Mouse (Mus musculus) kidney, embryonic 15.5 days (tissue): Measurements from ENCODE around the gene Midn. TPM values are rescaled to one million over a fixed set of nuclear protein-coding genes. Genes with fewer than 3 reads are reported as not detected.

Experiments used
- ATAC-seq: fragments of 200-750 bp; cut with Nextera tagmentation; replicated peaks from 2 replicates; pipeline ENCODE4 v1.8.0; 2017; ENCODE audit warnings: moderate TSS enrichment; ENCODE audit not compliant: low FRiP score
- H3K27ac ChIP-seq: fragments of 300-500 bp; sonication (generic); 2 replicates; pipeline ENCODE4 v1.5.1; 2015; ENCODE audit warnings: mild to moderate bottlenecking, inconsistent platforms
- H3K27me3 ChIP-seq: fragments of 300-500 bp; sonication (generic); 2 replicates; pipeline ENCODE4 v1.6.1; 2015; ENCODE audit warnings: inconsistent platforms
- H3K36me3 ChIP-seq: fragments of 300-500 bp; sonication (generic); 2 replicates; pipeline ENCODE4 v1.6.1; 2015; ENCODE audit warnings: inconsistent platforms
- H3K4me1 ChIP-seq: fragments of 300-500 bp; sonication (generic); 2 replicates; pipeline ENCODE4 v1.6.1; 2015; ENCODE audit warnings: inconsistent platforms
- H3K4me2 ChIP-seq: fragments of 300-500 bp; sonication (generic); 2 replicates; pipeline ENCODE4 v1.6.1; 2015; ENCODE audit warnings: moderate library complexity, mild to moderate bottlenecking, inconsistent platforms
- H3K4me3 ChIP-seq: fragments of 300-500 bp; sonication (generic); replicated peaks from 2 replicates; pipeline ENCODE4 v1.5.1; 2015; ENCODE audit warnings: mild to moderate bottlenecking, inconsistent platforms
- H3K9ac ChIP-seq: fragments of 300-500 bp; sonication (generic); 2 replicates; pipeline ENCODE4 v1.6.1; 2015; ENCODE audit warnings: mild to moderate bottlenecking, inconsistent platforms
- H3K9me3 ChIP-seq: fragments of 300-500 bp; sonication (generic); replicated peaks from 2 replicates; pipeline ENCODE4 v1.6.1; 2016; ENCODE audit warnings: inconsistent platforms
- WGBS: fragments of 180-500 bp; shearing (Covaris S2); methylation state at CpG from one replicate; pipeline ENCODE4 v1.1.7; 2015; ENCODE audit warnings: mixed read lengths; 5-methylcytosine and 5-hydroxymethylcytosine counted together
- polyA plus RNA-seq: library from polyadenylated mRNA; unstranded; fragments of >200 nt; fragmentation: Nextera tagmentation; extraction: Ambion mirVana; gene quantifications from 2 replicates; pipeline ENCODE4 v1.2.1, GENCODE M21; 2015

Midn gene
- 18.8 and 19.5 TPM in 2 replicates for polyA plus RNA-seq

DNA sequence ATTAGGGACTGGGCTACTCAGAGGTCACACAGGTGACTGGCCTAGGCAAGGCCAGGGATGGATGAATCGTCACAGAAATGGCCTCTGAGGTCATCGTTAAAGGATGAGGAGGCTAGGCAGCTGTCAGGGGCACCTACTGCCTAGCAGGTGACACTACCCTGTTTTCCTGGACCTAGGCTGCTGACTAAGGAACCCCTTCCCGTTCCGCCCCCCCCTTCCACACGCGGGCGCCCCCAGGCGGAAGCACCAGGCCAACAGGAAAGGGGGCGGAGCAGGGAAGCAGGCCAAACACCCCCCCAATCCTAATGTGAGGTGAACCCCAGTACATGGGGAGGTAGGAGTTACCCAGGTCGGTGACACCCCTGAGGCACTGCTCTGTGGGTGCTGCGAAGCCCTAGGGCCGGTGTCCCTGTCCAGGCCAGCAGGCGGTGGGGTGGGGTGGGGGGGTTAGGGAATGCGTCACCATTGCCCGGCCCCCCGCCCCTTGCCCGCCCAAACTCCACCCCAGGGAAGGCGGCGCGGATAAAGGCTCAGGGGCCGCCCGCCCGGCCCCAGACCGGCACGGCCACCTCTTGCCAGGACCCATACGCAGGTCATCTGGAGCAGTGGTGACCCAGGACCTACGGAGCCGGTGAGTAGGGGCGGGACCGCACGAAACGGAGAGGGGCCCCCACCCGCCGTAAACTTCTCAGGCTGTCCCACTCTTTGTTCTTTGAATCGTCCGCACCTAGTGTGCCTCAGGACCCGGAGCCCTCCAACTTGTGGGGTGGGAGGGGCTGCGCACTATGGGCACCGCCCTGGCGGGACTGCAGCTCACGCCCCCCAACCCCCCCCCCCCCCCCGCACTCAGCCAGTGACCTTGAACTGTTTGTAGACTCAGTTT is at the start of gene Midn:
TSS of gene Midn (plus strand) at position 554 of the 883 bp plus-strand sequence.
- 1% methylated on average over 39 of the region's 42 CpGs for WGBS
- Histone ChIP-seq H3K4me2 (peak within 1 kb of the TSS; percentile 77), H3K9ac (peak within 1 kb of the TSS; percentile 82), H3K4me1 (peaks cover 64% of the 10 kb centered on the region), H3K9me3 (no peaks in the 10 kb centered on the region), H3K27ac (peak within 1 kb of the TSS; percentile 100), H3K27me3 (no peaks in the 10 kb centered on the region), H3K4me3 (peak within 1 kb of the TSS; percentile 89), H3K36me3 (peaks cover 57% of the 10 kb centered on the region)
- peak; percentile 47 for ATAC-seq

DNA sequence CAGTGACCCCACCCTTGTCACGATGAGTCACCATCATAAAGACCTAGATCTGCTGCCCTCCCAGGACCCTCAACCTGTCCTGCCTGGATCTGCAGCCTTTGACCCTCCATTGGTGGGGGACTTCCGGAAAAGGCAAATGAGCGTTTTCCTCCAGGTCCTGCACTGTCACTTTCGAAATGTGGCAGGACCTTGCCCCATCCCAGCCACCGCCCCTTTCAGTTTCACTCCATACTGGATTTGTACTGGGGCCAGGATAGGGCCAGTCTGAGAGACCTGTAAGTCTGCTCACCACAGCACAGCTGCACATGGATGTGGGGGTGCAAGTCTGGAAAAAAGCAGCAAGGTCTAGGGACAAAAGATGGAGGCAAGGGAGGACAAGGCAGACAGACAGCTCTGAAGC is 49.4 kb upstream of the Midn start:
- H3K9me3 ChIP-seq: no peaks in the 10 kb centered on the region
- WGBS: 82% methylated on average over 5 of the region's 5 CpGs
- H3K27me3 ChIP-seq: no peaks in the 10 kb centered on the region
- ATAC-seq: no peak
- H3K4me2 ChIP-seq: no peak overlapping the region
- H3K4me1 ChIP-seq: peaks cover 84% of the 10 kb centered on the region
- H3K27ac ChIP-seq: no peak overlapping the region
- no peaks in the 10 kb centered on the region for H3K36me3 ChIP-seq
- H3K9ac ChIP-seq: no peak overlapping the region
- H3K4me3 ChIP-seq: no peak overlapping the region

DNA sequence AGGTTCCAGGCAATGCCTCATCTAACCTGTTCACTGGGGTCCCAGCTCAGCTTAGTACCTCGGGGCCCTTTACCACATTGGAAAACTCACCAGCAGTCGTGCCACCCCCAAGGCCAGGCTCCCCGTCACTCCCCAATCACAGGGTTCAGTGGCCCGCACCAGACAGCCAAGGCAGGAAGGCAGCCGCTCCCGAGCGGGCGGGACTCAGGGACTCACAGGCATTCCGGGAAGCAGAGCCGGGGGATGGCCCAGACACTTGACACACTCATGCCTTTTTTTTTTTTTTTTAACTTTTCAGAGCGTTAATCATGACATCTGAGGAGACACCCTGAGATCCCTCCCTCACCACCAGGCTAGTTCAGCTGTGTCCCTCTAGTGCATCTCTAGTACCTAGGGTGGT is 47.1 kb upstream of the Midn start:
- Histone ChIP-seq H3K4me2 (peak overlapping the region; percentile 89), H3K27me3 (no peaks in the 10 kb centered on the region), H3K9me3 (no peaks in the 10 kb centered on the region), H3K27ac (peak overlapping the region; percentile 28; the same call in 1 of the 2 replicates), H3K4me3 (peak overlapping the region; percentile 99), H3K4me1 (peaks cover 65% of the 10 kb centered on the region), H3K36me3 (no peaks in the 10 kb centered on the region), H3K9ac (peak overlapping the region; percentile 16; the same call in 1 of the 2 replicates)
- peak; percentile 22; the same call in 1 of the 2 replicates for ATAC-seq
- WGBS: 29% methylated on average over 11 of the region's 11 CpGs

DNA sequence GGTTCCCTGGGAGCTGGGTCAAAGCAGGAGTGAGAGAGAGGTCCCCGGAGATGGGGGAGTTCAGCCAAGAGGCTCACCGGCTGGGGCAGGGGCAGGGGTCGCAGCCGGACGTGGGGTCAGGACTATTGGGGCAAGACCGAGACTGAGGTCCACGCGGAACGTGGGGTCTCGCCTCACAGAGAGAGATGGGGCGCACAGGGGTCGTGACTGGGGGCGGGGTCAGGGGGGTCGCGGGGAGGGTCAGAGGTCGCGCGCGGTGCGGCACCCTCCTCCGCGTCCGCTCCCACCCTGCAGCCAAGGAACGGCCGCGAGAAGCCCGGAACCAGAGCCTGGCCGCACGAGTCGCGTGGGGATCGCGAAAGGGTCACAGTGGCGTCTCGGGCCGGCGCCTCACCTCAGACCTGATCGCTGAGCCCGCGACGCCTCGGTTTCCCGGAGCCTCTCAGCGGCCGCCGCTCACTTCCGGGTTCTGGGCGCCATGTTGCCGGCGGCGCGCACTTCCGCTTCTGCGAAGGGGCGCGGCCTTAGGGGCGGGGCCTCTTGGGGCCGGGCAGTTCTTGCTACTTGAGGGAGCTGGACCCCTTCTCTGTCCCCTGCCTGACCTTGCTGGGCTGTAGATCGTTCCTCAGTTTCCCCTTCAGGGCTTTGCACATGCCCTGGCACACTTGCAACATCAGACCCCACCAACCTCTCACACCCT is 45.7 kb upstream of the Midn start:
- Histone ChIP-seq H3K4me2 (peak overlapping the region; percentile 89), H3K9me3 (no peaks in the 10 kb centered on the region), H3K4me1 (peaks cover 51% of the 10 kb centered on the region), H3K9ac (peak overlapping the region; percentile 89), H3K4me3 (peak overlapping the region; percentile 99), H3K27me3 (no peaks in the 10 kb centered on the region), H3K36me3 (no peaks in the 10 kb centered on the region), H3K27ac (peak overlapping the region; percentile 22; the same call in 1 of the 2 replicates)
- WGBS: 1% methylated on average over 59 of the region's 59 CpGs
- peak; percentile 88 for ATAC-seq

DNA sequence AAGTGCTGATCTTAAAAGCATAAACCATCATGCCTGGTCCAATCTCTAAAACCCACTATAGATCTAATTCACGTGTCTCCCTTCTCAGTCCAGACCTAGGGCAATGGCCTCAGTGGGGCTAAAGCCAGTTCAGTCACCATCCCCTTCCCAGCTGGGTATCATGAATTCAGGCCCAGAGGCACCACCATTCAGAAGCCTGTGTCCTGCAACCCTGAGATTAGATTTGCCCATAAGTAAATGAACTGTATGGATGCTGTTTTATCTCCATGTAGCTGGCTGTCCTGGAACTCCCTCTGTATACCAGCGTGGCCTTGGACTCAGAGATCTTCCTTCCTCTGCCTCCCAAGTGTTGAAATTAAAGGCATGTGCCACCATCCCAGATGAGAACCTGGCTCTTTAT is 45.0 kb upstream of the Midn start:
- Histone ChIP-seq H3K9me3 (no peaks in the 10 kb centered on the region), H3K9ac (no peak overlapping the region), H3K27me3 (no peaks in the 10 kb centered on the region), H3K4me2 (peak overlapping the region; percentile 89; the same call in 1 of the 2 replicates), H3K4me3 (peak overlapping the region; percentile 99; the same call in 1 of the 2 replicates), H3K27ac (peak overlapping the region; percentile 22; the same call in 1 of the 2 replicates), H3K4me1 (peaks cover 45% of the 10 kb centered on the region), H3K36me3 (no peaks in the 10 kb centered on the region)
- no peak for ATAC-seq
- WGBS: 87% methylated on average over 2 of the region's 2 CpGs

DNA sequence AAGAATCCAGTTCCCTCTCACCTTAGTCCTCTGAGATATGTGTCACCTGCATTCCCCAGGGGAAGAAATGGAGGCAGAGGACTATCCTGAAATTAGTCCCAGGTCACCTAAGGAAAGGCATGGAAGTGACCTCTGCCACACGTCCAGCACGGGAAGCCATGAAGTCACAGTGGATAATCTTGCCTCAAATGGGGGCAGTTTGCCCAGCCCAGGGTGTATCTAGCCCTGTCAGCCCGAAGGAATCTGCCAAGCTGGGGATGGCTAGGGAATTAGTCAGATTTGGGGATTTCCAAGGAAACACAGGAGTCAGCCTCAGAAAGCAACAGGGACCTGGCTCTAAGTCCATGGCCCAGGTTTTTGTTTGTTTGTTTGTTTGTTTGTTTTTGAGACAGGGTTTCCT is 43.9 kb upstream of the Midn start:
- Histone ChIP-seq H3K9me3 (no peaks in the 10 kb centered on the region), H3K4me1 (peaks cover 33% of the 10 kb centered on the region), H3K4me2 (no peak overlapping the region), H3K4me3 (no peak overlapping the region), H3K9ac (no peak overlapping the region), H3K36me3 (no peaks in the 10 kb centered on the region), H3K27ac (no peak overlapping the region), H3K27me3 (no peaks in the 10 kb centered on the region)
- 81% methylated on average over 3 of the region's 3 CpGs for WGBS
- no peak for ATAC-seq

DNA sequence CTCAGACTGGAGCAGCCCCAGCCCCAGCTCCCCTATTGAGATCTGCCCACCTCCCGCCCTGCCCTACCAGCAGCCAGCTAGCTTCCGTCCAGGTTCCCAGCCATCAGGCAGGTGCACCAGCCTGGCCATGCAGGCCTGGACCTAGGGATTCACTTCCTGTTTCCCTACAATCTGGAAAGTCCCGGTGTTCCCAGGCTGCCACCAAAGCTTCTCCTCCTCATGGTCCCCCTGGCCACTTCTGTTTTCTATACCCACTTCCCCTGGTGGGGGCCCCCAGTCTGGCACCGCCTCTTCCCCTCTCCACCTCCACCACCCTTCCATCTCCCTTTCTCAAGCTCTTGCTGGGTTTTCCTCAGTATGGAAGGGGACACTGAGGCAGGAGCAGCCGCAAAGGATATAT is 42.6 kb upstream of the Midn start, which contains the start of gene Sbno2:
TSS of gene Sbno2 (minus strand) at position 112 of the 400 bp plus-strand sequence.
- Histone ChIP-seq H3K4me1 (peaks cover 29% of the 10 kb centered on the region), H3K4me2 (no peak within 1 kb of the TSS), H3K27ac (no peak within 1 kb of the TSS), H3K9me3 (no peaks in the 10 kb centered on the region), H3K4me3 (no peak within 1 kb of the TSS), H3K36me3 (no peaks in the 10 kb centered on the region), H3K9ac (no peak within 1 kb of the TSS), H3K27me3 (no peaks in the 10 kb centered on the region)
- no peak for ATAC-seq
- 75% methylated on average over 5 of the region's 5 CpGs for WGBS

DNA sequence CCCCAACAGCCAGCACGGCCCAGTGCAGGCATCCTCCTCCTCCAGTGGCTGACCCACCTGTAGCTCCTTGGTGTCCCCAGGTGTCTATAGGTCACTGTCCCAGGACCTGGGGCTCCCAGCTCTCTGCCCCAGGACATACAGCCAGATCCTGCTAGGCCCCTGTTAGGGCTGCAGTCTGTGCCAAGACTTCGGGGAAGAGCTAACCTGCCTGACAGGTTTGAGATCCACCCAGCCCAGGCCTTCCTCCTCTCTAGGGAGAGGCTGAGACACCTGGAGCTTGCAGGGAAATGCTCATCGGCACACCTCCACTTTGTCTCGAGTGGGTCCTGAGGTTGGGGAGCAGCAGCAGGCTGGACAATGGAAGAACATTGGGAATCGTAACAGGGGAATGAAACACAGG is 42.1 kb upstream of the Midn start:
- H3K9ac ChIP-seq: no peak overlapping the region
- no peak overlapping the region for H3K4me3 ChIP-seq
- H3K27me3 ChIP-seq: no peaks in the 10 kb centered on the region
- peaks cover 24% of the 10 kb centered on the region for H3K4me1 ChIP-seq
- H3K27ac ChIP-seq: no peak overlapping the region
- 71% methylated on average over 5 of the region's 5 CpGs for WGBS
- H3K4me2 ChIP-seq: no peak overlapping the region
- H3K36me3 ChIP-seq: no peaks in the 10 kb centered on the region
- ATAC-seq: no peak
- no peaks in the 10 kb centered on the region for H3K9me3 ChIP-seq

DNA sequence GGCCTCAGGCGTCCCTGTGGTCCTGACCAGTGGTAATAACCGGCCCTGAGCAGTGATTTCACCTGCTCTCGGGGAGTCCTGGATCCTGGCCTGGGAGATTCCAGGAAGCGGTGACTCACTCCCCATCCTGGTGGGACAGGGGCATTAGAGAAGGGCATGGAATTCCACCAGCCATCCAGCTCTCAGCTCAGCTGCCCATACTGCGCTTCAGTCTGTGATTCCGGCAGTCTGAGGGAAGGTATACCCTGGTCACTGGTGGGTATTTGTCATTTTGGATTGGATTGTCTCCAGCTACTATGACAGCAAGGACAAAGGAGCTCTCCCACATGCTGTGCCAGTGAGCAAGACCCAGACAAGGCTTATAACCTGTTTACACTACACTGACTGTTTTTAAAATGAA is 40.4 kb upstream of the Midn start:
- H3K27me3 ChIP-seq: no peaks in the 10 kb centered on the region
- H3K9ac ChIP-seq: no peak overlapping the region
- 0 out of 2 replicates have a peak overlapping the region, but pooled peaks have one; percentile 13 for H3K27ac ChIP-seq
- peaks cover 11% of the 10 kb centered on the region for H3K4me1 ChIP-seq
- H3K4me2 ChIP-seq: no peak overlapping the region
- no peak overlapping the region for H3K4me3 ChIP-seq
- no peaks in the 10 kb centered on the region for H3K9me3 ChIP-seq
- ATAC-seq: no peak
- WGBS: 46% methylated on average over 6 of the region's 6 CpGs
- no peaks in the 10 kb centered on the region for H3K36me3 ChIP-seq

DNA sequence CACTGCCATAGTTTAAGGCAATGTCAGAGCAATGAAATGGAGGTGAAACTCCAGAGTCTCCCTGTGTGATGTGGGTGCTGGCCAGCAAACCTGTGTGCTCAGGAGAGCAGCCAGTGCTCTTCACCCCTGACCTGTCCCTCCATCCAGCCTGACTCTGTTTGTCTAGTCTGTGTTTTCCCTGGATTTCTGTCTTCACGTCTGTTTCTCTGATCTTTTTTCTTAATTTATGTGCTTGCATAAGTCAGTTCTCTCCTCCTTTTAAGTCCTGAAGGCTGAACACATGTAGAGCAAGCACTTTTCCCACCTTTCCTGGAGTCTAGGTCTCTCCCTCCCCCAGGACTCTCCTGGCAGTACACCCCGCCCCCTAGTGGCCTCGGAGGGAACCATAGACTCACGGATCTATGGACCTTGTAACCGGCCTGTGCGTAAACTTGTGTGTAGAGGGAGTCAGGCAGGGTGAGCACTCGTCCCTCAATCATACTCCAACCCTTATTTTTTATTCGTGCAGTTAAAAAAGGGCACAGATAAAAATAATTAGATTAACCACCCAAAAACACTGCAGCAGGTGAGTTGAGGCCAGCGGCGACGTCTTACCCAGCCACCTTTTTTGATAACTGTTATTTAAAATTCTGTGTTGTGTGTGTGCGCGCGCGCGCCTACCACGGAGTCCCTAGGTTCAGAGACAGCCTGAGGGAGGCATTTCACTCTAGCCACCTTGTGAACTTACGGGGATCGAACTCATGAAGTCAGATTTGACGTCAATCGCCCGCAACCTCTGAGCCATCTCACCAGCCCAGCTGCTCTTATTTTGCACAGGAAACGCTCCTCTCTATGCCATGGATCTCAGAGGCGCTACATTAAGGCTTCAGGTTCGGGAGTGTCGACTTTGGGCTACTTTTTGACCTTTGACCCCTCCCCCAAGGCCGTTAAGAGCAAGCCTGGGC is 33.5 kb upstream of the Midn start:
- H3K9me3 ChIP-seq: no peaks in the 10 kb centered on the region
- 2% methylated on average over 27 of the region's 27 CpGs for WGBS
- peak overlapping the region; percentile 93 for H3K4me2 ChIP-seq
- ATAC-seq: peak; percentile 57
- H3K27ac ChIP-seq: peak overlapping the region; percentile 94
- H3K9ac ChIP-seq: peak overlapping the region; percentile 65
- peaks cover 18% of the 10 kb centered on the region for H3K36me3 ChIP-seq
- H3K27me3 ChIP-seq: no peaks in the 10 kb centered on the region
- H3K4me3 ChIP-seq: peak overlapping the region; percentile 74
- H3K4me1 ChIP-seq: peaks cover 38% of the 10 kb centered on the region

DNA sequence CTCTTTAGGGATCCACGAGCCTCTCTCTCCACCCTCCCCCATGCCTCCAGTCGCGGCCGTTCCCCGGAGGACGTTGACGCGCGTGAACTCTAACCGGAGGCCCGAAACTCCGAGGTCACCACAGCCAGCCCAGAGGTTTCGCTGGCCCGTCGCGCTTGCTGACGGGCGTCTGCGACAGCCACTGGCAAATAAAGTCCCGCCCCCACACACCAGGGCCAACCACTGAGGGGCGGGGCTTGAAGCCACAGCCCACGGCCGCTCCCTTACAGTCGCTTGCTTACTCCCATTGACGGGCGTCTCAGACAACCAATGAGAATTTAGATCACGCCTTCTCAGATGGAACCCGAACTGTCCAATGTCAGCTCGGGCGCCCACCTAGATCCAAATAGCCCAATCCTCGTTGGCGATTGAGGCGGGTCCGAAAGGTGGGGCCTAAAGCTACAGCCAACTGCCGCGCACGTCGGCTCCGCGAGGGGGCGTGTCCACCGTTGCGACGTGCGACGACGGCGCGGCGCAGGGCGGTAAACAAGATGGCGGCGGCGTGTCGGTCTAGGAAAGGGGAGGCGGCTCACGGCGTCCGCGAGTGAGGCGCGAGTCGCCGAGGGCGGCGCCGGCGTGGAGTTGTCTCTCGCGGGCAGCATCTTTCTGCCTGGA is 32.7 kb upstream of the Midn start, which contains the start of gene Stk11:
TSS of gene Stk11 (plus strand) at position 514 of the 654 bp plus-strand sequence.
- WGBS: under 1% methylated on average over 70 of the region's 70 CpGs
- H3K9ac ChIP-seq: peak within 1 kb of the TSS; percentile 92
- H3K27ac ChIP-seq: peak within 1 kb of the TSS; percentile 94
- peak within 1 kb of the TSS; percentile 74 for H3K4me3 ChIP-seq
- peaks cover 45% of the 10 kb centered on the region for H3K4me1 ChIP-seq
- H3K27me3 ChIP-seq: no peaks in the 10 kb centered on the region
- H3K36me3 ChIP-seq: peaks cover 26% of the 10 kb centered on the region
- H3K4me2 ChIP-seq: peak within 1 kb of the TSS; percentile 93
- peak; percentile 98 for ATAC-seq
- no peaks in the 10 kb centered on the region for H3K9me3 ChIP-seq
